In the genomic region with DNA sequence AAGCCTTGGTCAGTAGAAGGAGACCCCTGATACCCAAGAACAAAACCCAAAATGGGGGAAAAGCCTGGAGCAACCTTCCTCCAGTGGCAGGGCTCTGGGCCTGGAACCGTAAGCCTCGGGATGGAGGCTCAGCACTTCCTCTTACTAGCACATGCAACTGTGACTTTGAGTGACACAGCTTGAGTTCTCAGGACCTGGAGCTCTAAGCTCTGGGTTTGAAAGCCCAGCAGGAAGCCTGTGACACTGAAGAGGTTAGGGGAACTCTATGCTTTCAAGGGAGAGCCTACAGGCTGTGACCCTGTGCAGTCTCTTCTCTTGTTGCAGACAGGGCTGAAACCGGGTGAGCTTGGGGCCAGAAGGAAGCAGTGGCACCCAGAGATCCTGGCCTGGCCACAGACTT, we compare ENCODE assay signal across 17 mouse cellular contexts.
DNase-seq lines count a peak whose midpoint lies in the region; ATAC-seq and TF ChIP-seq lines count a peak whose summit lies in the region.
"Had no signal": no experiment of that assay in that cellular context is flagged by ENCODE, and none has a peak within 500 bp of the region (broad histone marks: within the 10 kb centered on the region; RNA-seq: fewer than 3 reads in every experiment).

No protein-coding gene starts in this region.

- 0 out of 2 replicates have a peak overlapping the region, but pooled peaks have one; percentile 12 for H3K27ac ChIP-seq in heart, adult 2 months
- H3K27ac ChIP-seq in MEL (ENCODE audit: control insufficient read depth, low read depth, low read length): no peak overlapping the region
- no peak overlapping the region for H3K27ac ChIP-seq in forebrain, embryonic 12.5 days
- H3K27ac ChIP-seq: hindbrain, embryonic 12.5 days; midbrain, embryonic 15.5 days had no signal

- H3K79me2 ChIP-seq in heart, adult 2 months (replicated peaks; ENCODE audit: control insufficient read depth, insufficient read depth, low read length): no peaks in the 10 kb centered on the region
- no peaks in the 10 kb centered on the region for H3K79me2 ChIP-seq in MEL (ENCODE audit: control insufficient read depth, insufficient read depth, low read length, poor library complexity)

- no peaks in the 10 kb centered on the region for H3K27me3 ChIP-seq in heart, adult 2 months (ENCODE audit: control insufficient read depth, insufficient read depth, low read length)
- no peaks in the 10 kb centered on the region for H3K27me3 ChIP-seq in MEL (ENCODE audit: control insufficient read depth in 1 of 2, insufficient read depth in 2 of 2, low read length in 2 of 2)
- H3K27me3 ChIP-seq in forebrain, embryonic 12.5 days: no peaks in the 10 kb centered on the region
- H3K27me3 ChIP-seq: hindbrain, embryonic 12.5 days; midbrain, embryonic 15.5 days; Patski had no signal

- no peaks in the 10 kb centered on the region for H3K36me3 ChIP-seq in heart, adult 2 months (ENCODE audit: control insufficient read depth, insufficient read depth, low read length)
- peaks cover 0 to 5% of the 10 kb centered on the region in 2 experiments; a peak in 2 of 4 replicates for H3K36me3 ChIP-seq in MEL (ENCODE audit: control insufficient read depth in 1 of 2, insufficient read depth in 2 of 2, low read length in 2 of 2)
- no peaks in the 10 kb centered on the region for H3K36me3 ChIP-seq in forebrain, embryonic 12.5 days (replicated peaks)
- H3K36me3 ChIP-seq: hindbrain, embryonic 12.5 days; midbrain, embryonic 15.5 days had no signal

- ATAC-seq in hematopoietic stem cell, adult 5-6 weeks (replicated peaks in 1 of 2; ENCODE audit: insufficient read depth in 1 of 2, low FRiP score in 2 of 2, low TSS enrichment in 1 of 2, low read depth in 1 of 2, poor library complexity in 2 of 2, severe bottlenecking in 2 of 2): peak; percentile 71 to 81
- ATAC-seq in monocyte, adult 5-6 weeks (replicated peaks; ENCODE audit: insufficient number of reproducible peaks, low FRiP score, low TSS enrichment, poor library complexity, severe bottlenecking): 0 out of 2 replicates have a peak, but pooled peaks have one; percentile 9
- no peak for ATAC-seq in forebrain, embryonic 12.5 days (ENCODE audit: low FRiP score)
- ATAC-seq: activated CD4-positive, CD25-positive, alpha-beta regulatory T cell, adult 4 months; forebrain, embryonic 14.5 days; inflammation-experienced regulatory T-cells, adult 6 months; midbrain, embryonic 15.5 days had no signal

- H3K4me3 ChIP-seq in heart, adult 2 months: no peak overlapping the region
- H3K4me3 ChIP-seq in MEL (ENCODE audit: control insufficient read depth in 1 of 2, insufficient read depth in 1 of 2, low read depth in 2 of 2, low read length in 2 of 2): no peak overlapping the region
- H3K4me3 ChIP-seq in forebrain, embryonic 12.5 days (replicated peaks): no peak overlapping the region
- H3K4me3 ChIP-seq: hindbrain, embryonic 12.5 days; midbrain, embryonic 15.5 days had no signal

- WGBS in heart, adult 2 months: 42% methylated on average over 3 of the region's 3 CpGs
- WGBS in forebrain, embryonic 12.5 days: 64% methylated on average over 3 of the region's 3 CpGs

- no peaks in the 10 kb centered on the region for H3K4me1 ChIP-seq in heart, adult 2 months (ENCODE audit: control insufficient read depth, insufficient read depth, low read length)
- H3K4me1 ChIP-seq in MEL (ENCODE audit: control insufficient read depth in 1 of 2, insufficient read depth in 2 of 2, low read length in 2 of 2): peaks cover 21 to 25% of the 10 kb centered on the region in 2 experiments
- no peaks in the 10 kb centered on the region for H3K4me1 ChIP-seq in forebrain, embryonic 12.5 days
- H3K4me1 ChIP-seq: hindbrain, embryonic 12.5 days; midbrain, embryonic 15.5 days had no signal

- no peak for TF ChIP-seq POLR2A in heart, adult 2 months (IDR thresholded peaks at IDR 0.05; ENCODE audit: insufficient read depth, low read depth, low read length)
- TF ChIP-seq POLR2A in MEL (IDR thresholded peaks at IDR 0.05; ENCODE audit: control insufficient read depth in 1 of 2, insufficient read depth in 1 of 2, low read depth in 1 of 2, low read length in 2 of 2, poor library complexity in 1 of 2): no peak

- intact Hi-C loops in heart, adult 2 months (cut with DNase I): no loop called here
- intact Hi-C loops in heart, postnatal 25 days (cut with DNase I): no loop called here

- H3K9ac ChIP-seq in heart, adult 2 months (ENCODE audit: low read depth, low read length): no peak overlapping the region
- no peak overlapping the region for H3K9ac ChIP-seq in MEL (ENCODE audit: control insufficient read depth, low read depth, low read length, poor library complexity, severe bottlenecking)
- H3K9ac ChIP-seq in forebrain, embryonic 12.5 days: no peak overlapping the region
- H3K9ac ChIP-seq: hindbrain, embryonic 12.5 days; midbrain, embryonic 15.5 days had no signal

- TF ChIP-seq EP300 in heart, adult 2 months (IDR thresholded peaks at IDR 0.05; ENCODE audit: insufficient read depth, low read depth, low read length): no peak
- TF ChIP-seq EP300 in MEL (IDR thresholded peaks at IDR 0.05; ENCODE audit: low read depth in 1 of 2, low read length in 2 of 2): no peak

- TF ChIP-seq RAD21 in MEL (IDR thresholded peaks at IDR 0.05; ENCODE audit: low read depth, low read length): no peak

- peak in 1 of 2 experiments; percentile 18 for DNase-seq in heart, adult 2 months
- DNase-seq in heart, postnatal 25 days (ENCODE audit: low spot score): no peak
- DNase-seq in MEL (ENCODE audit: low read depth, low spot score): peak; percentile 73
- DNase-seq in embryo, embryonic 10 days (ENCODE audit: low spot score): no peak
- DNase-seq: adrenal gland, postnatal 14 days; cerebellum, adult 9-11 months; lung, adult 2 months; thymus, postnatal 25 days had no signal

- H3K9me3 ChIP-seq in MEL (replicated peaks; ENCODE audit: insufficient read depth, low read length): no peaks in the 10 kb centered on the region
- peaks cover 5% of the 10 kb centered on the region; the same call in 1 of the 2 replicates for H3K9me3 ChIP-seq in forebrain, embryonic 12.5 days
- H3K9me3 ChIP-seq: hindbrain, embryonic 12.5 days; midbrain, embryonic 15.5 days had no signal

- TF ChIP-seq CTCF in heart, adult 2 months (IDR thresholded peaks at IDR 0.05): no peak
- no peak for TF ChIP-seq CTCF in MEL (IDR thresholded peaks at IDR 0.05 in 2 of 3, conservative IDR thresholded peaks at IDR 0.05 in 1 of 3; ENCODE audit: control insufficient read depth in 1 of 3, insufficient read depth in 1 of 3, low read depth in 2 of 3, low read length in 3 of 3, poor library complexity in 1 of 3, severe bottlenecking in 1 of 3)

- H3K4me2 ChIP-seq in forebrain, embryonic 12.5 days: no peak overlapping the region
- H3K4me2 ChIP-seq: hindbrain, embryonic 12.5 days; midbrain, embryonic 15.5 days had no signal

TF ChIP-seq in MEL, 35 proteins besides CTCF, POLR2A, EP300 and RAD21:
- no peak for TF ChIP-seq BHLHE40 (IDR thresholded peaks at IDR 0.05; ENCODE audit: borderline replicate concordance, low read depth, low read length)
- peak; percentile 75 for TF ChIP-seq MAX (IDR thresholded peaks at IDR 0.05; ENCODE audit: low read length)
- no peak for TF ChIP-seq HCFC1 (IDR thresholded peaks at IDR 0.05; ENCODE audit: low read depth, low read length)
- TF ChIP-seq MYC (IDR thresholded peaks at IDR 0.05; ENCODE audit: low read depth, low read length): peak; percentile 63; the same call in 1 of the 2 replicates
- TF ChIP-seq KAT2A (conservative IDR thresholded peaks at IDR 0.05; ENCODE audit: low read depth, low read length): no peak
- peak; percentile 27; the same call in 1 of the 2 replicates for TF ChIP-seq ZNF384 (IDR thresholded peaks at IDR 0.05; ENCODE audit: low read depth, low read length)
- no peak for TF ChIP-seq MYB (IDR thresholded peaks at IDR 0.05; ENCODE audit: low read depth, low read length)
